Mouse (Mus musculus): ENCODE data around the gene Troap. TPM values are rescaled to one million over a fixed set of nuclear protein-coding genes. Genes with fewer than 3 reads are reported as not detected.

The Troap gene
- polyA plus RNA-seq, 2 experiments = 22.1 to 41.5 TPM

DNA sequence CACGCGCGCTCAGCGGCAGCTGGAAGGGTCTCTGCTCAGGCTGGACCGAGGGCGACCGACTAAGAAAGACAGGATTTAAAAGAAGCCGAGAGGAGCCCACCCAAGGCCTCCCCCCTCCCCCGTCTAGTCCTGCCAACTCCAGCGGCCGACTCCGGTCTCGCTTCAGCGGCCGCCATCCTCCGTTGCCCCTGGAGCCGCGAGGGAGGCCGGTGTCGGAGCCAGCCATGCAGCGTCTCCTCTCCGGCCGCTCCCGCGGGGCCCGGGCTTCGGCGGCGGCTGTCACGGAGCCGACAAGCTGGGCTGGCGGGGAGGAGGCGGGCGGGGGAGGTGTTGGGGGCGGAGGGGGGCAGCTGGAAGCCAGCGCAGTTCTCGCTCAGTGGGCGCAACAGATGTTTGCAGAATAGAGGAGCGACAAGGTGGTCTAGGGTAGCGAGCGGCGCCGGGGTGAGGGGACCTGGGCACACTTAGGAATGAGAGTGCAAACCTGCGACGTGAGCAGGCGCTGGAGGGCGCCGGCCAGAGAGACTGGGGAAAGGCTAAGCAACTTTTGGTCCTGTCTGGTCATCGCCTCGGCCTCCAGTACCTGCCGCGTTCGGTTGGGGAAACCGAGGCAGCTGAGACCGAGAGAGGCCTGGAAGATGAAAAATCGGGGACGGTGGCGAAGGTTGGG is 22.6 kb downstream of the Troap start:
- TF ChIP-seq POLR2A (IDR thresholded peaks at IDR 0.05; ENCODE audit: borderline replicate concordance, extremely low read depth, insufficient read depth, insufficient read length) = no peak
- ATAC-seq (ENCODE audit: low FRiP score, low read depth) (peak; percentile 12; the same call in 1 of the 2 replicates), DNase-seq (ENCODE audit: low spot score) (no peak)
- H3K27ac ChIP-seq (replicated peaks; ENCODE audit: low read depth, low read length) = no peak overlapping the region
- H3K4me1 ChIP-seq (ENCODE audit: control insufficient read depth, insufficient read depth, low read length) = peaks cover 34% of the 10 kb centered on the region
- peaks cover 75% of the 10 kb centered on the region for H3K27me3 ChIP-seq (ENCODE audit: control insufficient read depth, insufficient read depth, low read length)
- H3K4me3 ChIP-seq (replicated peaks; ENCODE audit: low read length) = peak overlapping the region; percentile 41
- WGBS = under 1% methylated on average over 41 of the region's 58 CpGs
- H3K4me2 ChIP-seq (replicated peaks; ENCODE audit: low read depth, low read length, severe bottlenecking) = peak overlapping the region; percentile 85
- peak overlapping the region; percentile 34 for H3K9ac ChIP-seq (ENCODE audit: low read depth, low read length, severe bottlenecking)
- no peaks in the 10 kb centered on the region for H3K9me3 ChIP-seq (ENCODE audit: control insufficient read depth, low read length)
- H3K36me3 ChIP-seq (ENCODE audit: control insufficient read depth, insufficient read depth, low read length) = no peaks in the 10 kb centered on the region

DNA sequence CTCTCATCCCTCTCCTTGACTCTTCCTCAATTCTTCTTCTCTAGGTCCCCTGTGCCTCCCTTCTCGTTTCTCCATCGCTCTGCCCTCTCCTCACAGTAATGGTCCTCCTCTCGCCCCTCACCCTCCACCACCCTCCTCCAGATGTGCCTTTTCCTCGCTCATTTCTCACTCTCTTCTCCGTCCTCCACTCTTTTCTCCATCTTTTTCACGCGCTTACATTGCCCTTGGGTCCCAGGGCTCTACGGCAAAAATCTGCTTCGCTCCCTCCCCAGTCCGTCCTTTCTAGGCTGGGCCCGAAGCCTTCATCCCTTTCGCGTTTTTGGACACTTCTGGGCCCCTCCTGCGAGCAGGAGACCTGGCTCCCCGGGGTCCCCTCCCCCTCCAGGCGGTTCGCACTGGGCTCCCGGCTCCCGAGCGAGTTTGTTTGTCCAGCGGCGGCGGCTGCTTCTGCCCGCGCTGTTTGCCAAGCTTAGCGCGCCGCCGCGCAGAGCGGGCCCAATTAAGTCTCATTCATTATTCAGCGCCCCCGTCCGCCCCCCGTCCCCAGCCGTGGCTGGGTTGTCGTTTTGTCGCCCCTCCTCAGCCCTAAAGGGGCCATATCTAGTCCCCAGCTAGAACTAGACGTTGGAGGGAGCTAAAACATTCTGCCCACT is 23.6 kb downstream of the Troap start:
- 1% methylated on average over 39 of the region's 39 CpGs for WGBS
- H3K4me3 ChIP-seq (replicated peaks; ENCODE audit: low read length) = peak overlapping the region; percentile 41
- no peak overlapping the region for H3K27ac ChIP-seq (replicated peaks; ENCODE audit: low read depth, low read length)
- H3K9me3 ChIP-seq (ENCODE audit: control insufficient read depth, low read length) = no peaks in the 10 kb centered on the region
- no peak for ATAC-seq (ENCODE audit: low FRiP score, low read depth)
- peaks cover 65% of the 10 kb centered on the region for H3K27me3 ChIP-seq (ENCODE audit: control insufficient read depth, insufficient read depth, low read length)
- no peak for TF ChIP-seq POLR2A (IDR thresholded peaks at IDR 0.05; ENCODE audit: borderline replicate concordance, extremely low read depth, insufficient read depth, insufficient read length)
- no peaks in the 10 kb centered on the region for H3K36me3 ChIP-seq (ENCODE audit: control insufficient read depth, insufficient read depth, low read length)
- no peak for DNase-seq (ENCODE audit: low spot score)
- 0 out of 2 replicates have a peak overlapping the region, but pooled peaks have one; percentile 25 for H3K9ac ChIP-seq (ENCODE audit: low read depth, low read length, severe bottlenecking)
- peak overlapping the region; percentile 85 for H3K4me2 ChIP-seq (replicated peaks; ENCODE audit: low read depth, low read length, severe bottlenecking)
- H3K4me1 ChIP-seq (ENCODE audit: control insufficient read depth, insufficient read depth, low read length) = peaks cover 34% of the 10 kb centered on the region

DNA sequence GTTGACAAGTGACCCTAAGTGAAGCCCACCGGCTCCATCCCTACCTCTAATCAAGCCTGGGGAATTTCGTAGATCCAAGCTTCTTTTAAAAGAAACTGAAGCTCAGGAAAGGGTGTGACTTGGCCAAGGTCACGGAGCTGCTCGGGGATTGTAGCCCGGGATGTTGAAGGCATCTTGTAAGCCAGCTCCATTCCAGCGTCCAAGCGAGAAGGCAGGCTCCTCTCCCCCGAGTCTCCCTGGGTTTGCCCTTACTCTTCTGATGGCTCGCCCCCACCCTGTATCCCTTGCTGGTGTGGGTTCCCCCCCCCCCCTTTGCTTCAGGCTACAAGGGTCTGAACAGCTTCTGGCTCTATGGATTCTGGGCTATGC is 24.1 kb downstream of the Troap start:
- DNase-seq (ENCODE audit: low spot score) = no peak
- H3K9ac ChIP-seq (ENCODE audit: low read depth, low read length, severe bottlenecking) = no peak overlapping the region
- H3K36me3 ChIP-seq (ENCODE audit: control insufficient read depth, insufficient read depth, low read length) = no peaks in the 10 kb centered on the region
- no peak overlapping the region for H3K27ac ChIP-seq (replicated peaks; ENCODE audit: low read depth, low read length)
- H3K4me1 ChIP-seq (ENCODE audit: control insufficient read depth, insufficient read depth, low read length) = peaks cover 32% of the 10 kb centered on the region
- H3K9me3 ChIP-seq (ENCODE audit: control insufficient read depth, low read length) = no peaks in the 10 kb centered on the region
- 4% methylated on average over 9 of the region's 9 CpGs for WGBS
- H3K4me2 ChIP-seq (replicated peaks; ENCODE audit: low read depth, low read length, severe bottlenecking) = peak overlapping the region; percentile 85
- H3K27me3 ChIP-seq (ENCODE audit: control insufficient read depth, insufficient read depth, low read length) = peaks cover 60% of the 10 kb centered on the region
- H3K4me3 ChIP-seq (replicated peaks; ENCODE audit: low read length) = peak overlapping the region; percentile 41
- TF ChIP-seq POLR2A (IDR thresholded peaks at IDR 0.05; ENCODE audit: borderline replicate concordance, extremely low read depth, insufficient read depth, insufficient read length) = no peak
- no peak for ATAC-seq (ENCODE audit: low FRiP score, low read depth)

DNA sequence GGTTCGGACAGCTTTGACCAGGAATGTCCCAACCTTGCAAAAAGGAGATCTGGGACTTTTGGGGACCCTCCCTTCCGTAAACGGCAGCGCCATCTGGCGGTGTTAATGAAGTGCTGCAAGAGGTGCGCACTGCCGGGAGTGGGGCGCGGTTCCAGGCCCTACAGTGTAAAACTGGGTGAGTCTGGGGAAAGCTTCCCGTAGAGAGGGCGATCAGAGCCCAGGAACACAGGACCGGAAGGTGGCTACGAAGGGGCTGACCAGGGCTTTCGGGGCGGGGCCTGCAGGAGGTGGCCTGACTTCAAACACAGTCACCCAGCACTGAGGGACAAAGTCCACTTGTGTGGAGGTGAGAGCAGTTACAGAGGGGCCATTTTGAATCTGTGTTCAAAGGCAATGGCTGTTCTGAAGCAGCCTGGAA is 24.8 kb downstream of the Troap start:
- H3K9me3 ChIP-seq (ENCODE audit: control insufficient read depth, low read length) = no peaks in the 10 kb centered on the region
- DNase-seq (ENCODE audit: low spot score) (peak; percentile 42), ATAC-seq (ENCODE audit: low FRiP score, low read depth) (peak; percentile 53; the same call in 1 of the 2 replicates)
- peak overlapping the region; percentile 34 for H3K4me2 ChIP-seq (replicated peaks; ENCODE audit: low read depth, low read length, severe bottlenecking)
- no peak overlapping the region for H3K9ac ChIP-seq (ENCODE audit: low read depth, low read length, severe bottlenecking)
- H3K4me1 ChIP-seq (ENCODE audit: control insufficient read depth, insufficient read depth, low read length) = peaks cover 27% of the 10 kb centered on the region
- H3K27ac ChIP-seq (replicated peaks; ENCODE audit: low read depth, low read length) = no peak overlapping the region
- no peak for TF ChIP-seq POLR2A (IDR thresholded peaks at IDR 0.05; ENCODE audit: borderline replicate concordance, extremely low read depth, insufficient read depth, insufficient read length)
- H3K36me3 ChIP-seq (ENCODE audit: control insufficient read depth, insufficient read depth, low read length) = no peaks in the 10 kb centered on the region
- peak overlapping the region; percentile 41 for H3K4me3 ChIP-seq (replicated peaks; ENCODE audit: low read length)
- WGBS = 1% methylated on average over 15 of the region's 15 CpGs
- H3K27me3 ChIP-seq (ENCODE audit: control insufficient read depth, insufficient read depth, low read length) = peaks cover 55% of the 10 kb centered on the region

DNA sequence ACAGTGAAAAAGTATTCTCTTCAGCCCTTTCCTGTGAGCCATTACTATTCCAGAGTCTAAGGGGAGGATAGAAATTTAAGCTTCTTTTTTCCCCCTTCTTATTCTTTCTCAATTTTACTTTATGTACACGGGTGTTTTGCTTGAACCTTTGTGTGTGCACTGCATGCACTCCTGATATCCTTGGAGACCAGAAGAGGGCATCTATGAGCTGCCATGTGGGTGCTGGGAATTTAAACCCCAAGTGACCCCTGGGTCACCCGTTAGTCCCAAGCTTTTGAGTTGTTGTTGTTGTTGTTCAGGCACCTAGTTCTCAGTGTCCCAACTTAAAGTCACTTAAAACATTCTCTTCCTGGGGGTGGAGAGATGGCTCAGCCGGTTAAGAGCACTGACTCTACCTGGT is 25.6 kb downstream of the Troap start:
- H3K27me3 ChIP-seq (ENCODE audit: control insufficient read depth, insufficient read depth, low read length) = peaks cover 48% of the 10 kb centered on the region
- H3K27ac ChIP-seq (replicated peaks; ENCODE audit: low read depth, low read length) = no peak overlapping the region
- no peak overlapping the region for H3K9ac ChIP-seq (ENCODE audit: low read depth, low read length, severe bottlenecking)
- DNase-seq (ENCODE audit: low spot score) (no peak), ATAC-seq (ENCODE audit: low FRiP score, low read depth) (no peak)
- no peak for TF ChIP-seq POLR2A (IDR thresholded peaks at IDR 0.05; ENCODE audit: borderline replicate concordance, extremely low read depth, insufficient read depth, insufficient read length)
- H3K9me3 ChIP-seq (ENCODE audit: control insufficient read depth, low read length) = no peaks in the 10 kb centered on the region
- no peak overlapping the region for H3K4me3 ChIP-seq (replicated peaks; ENCODE audit: low read length)
- H3K4me1 ChIP-seq (ENCODE audit: control insufficient read depth, insufficient read depth, low read length) = peaks cover 23% of the 10 kb centered on the region
- 46% methylated on average over 3 of the region's 3 CpGs for WGBS
- H3K36me3 ChIP-seq (ENCODE audit: control insufficient read depth, insufficient read depth, low read length) = no peaks in the 10 kb centered on the region
- H3K4me2 ChIP-seq (replicated peaks; ENCODE audit: low read depth, low read length, severe bottlenecking) = no peak overlapping the region
